In genomic region chr4:140787414-140787813, GRCm38 (mm10) we compare ENCODE assay signal across 15 mouse cellular contexts. TPM values are rescaled to one million over a fixed set of nuclear protein-coding genes. Genes with fewer than 3 reads are reported as not detected.
DNase-seq lines count a peak whose midpoint lies in the region; ATAC-seq and TF ChIP-seq lines count a peak whose summit lies in the region.
"Had no signal": no experiment of that assay in that cellular context is flagged by ENCODE, and none has a peak within 500 bp of the region (broad histone marks: within the 10 kb centered on the region; RNA-seq: fewer than 3 reads in every experiment).

No protein-coding gene starts in this region.

- WGBS in heart, embryonic 15.5 days: 51% methylated on average over 3 of the region's 4 CpGs
- WGBS in liver, adult 2 months: 80% methylated on average over 4 of the region's 4 CpGs
- 53% methylated on average over 4 of the region's 4 CpGs for WGBS in stomach, postnatal 0 days

- no peak overlapping the region for H3K9ac ChIP-seq in heart, embryonic 15.5 days
- no peak overlapping the region for H3K9ac ChIP-seq in liver, adult 2 months (ENCODE audit: low read depth, low read length)
- H3K9ac ChIP-seq in stomach, postnatal 0 days (ENCODE audit: low read length): no peak overlapping the region
- H3K9ac ChIP-seq: forebrain, embryonic 13.5 days; hindbrain, embryonic 15.5 days; neural tube, embryonic 13.5 days had no signal

- H3K4me2 ChIP-seq in heart, embryonic 15.5 days: no peak overlapping the region
- no peak overlapping the region for H3K4me2 ChIP-seq in stomach, postnatal 0 days (replicated peaks; ENCODE audit: low read depth)
- H3K4me2 ChIP-seq: forebrain, embryonic 13.5 days; hindbrain, embryonic 15.5 days; neural tube, embryonic 13.5 days had no signal

- no peaks in the 10 kb centered on the region for H3K36me3 ChIP-seq in heart, embryonic 15.5 days
- H3K36me3 ChIP-seq in liver, adult 2 months (ENCODE audit: control insufficient read depth, insufficient read depth, low read length): no peaks in the 10 kb centered on the region
- H3K36me3 ChIP-seq in stomach, postnatal 0 days (ENCODE audit: control insufficient read depth, insufficient read depth, low read length): no peaks in the 10 kb centered on the region
- H3K36me3 ChIP-seq: hindbrain, embryonic 15.5 days; neural tube, embryonic 13.5 days had no signal

- no peaks in the 10 kb centered on the region for H3K79me2 ChIP-seq in liver, adult 2 months (ENCODE audit: control insufficient read depth, insufficient read depth, low read length)

- no peak overlapping the region for H3K4me3 ChIP-seq in heart, embryonic 15.5 days
- no peak overlapping the region for H3K4me3 ChIP-seq in liver, adult 2 months (ENCODE audit: insufficient read depth, low read depth, low read length)
- H3K4me3 ChIP-seq in stomach, postnatal 0 days (ENCODE audit: low read depth, low read length): no peak overlapping the region
- H3K4me3 ChIP-seq: forebrain, embryonic 13.5 days; hindbrain, embryonic 15.5 days; megakaryocyte, embryonic 14.5 days; neural tube, embryonic 13.5 days had no signal

- H3K27ac ChIP-seq in heart, embryonic 15.5 days: no peak overlapping the region
- H3K27ac ChIP-seq in liver, adult 2 months (replicated peaks; ENCODE audit: insufficient read depth, low read depth, low read length): no peak overlapping the region
- H3K27ac ChIP-seq in stomach, postnatal 0 days (replicated peaks): no peak overlapping the region
- H3K27ac ChIP-seq: forebrain, embryonic 13.5 days; hindbrain, embryonic 15.5 days; neural tube, embryonic 13.5 days had no signal

- no peak for TF ChIP-seq EP300 in stomach, postnatal 0 days (optimal IDR thresholded peaks at IDR 0.05)

- ATAC-seq in heart, embryonic 15.5 days (replicated peaks; ENCODE audit: insufficient number of reproducible peaks, insufficient read depth, low FRiP score, low read depth): 0 out of 2 replicates have a peak, but pooled peaks have one; percentile 14
- peak; percentile 68 for ATAC-seq in megakaryocyte, adult 5-6 weeks (ENCODE audit: poor library complexity, severe bottlenecking)
- ATAC-seq in cerebellum, adult (ENCODE audit: insufficient number of reproducible peaks, low FRiP score, low TSS enrichment): no peak
- no peak for ATAC-seq in stomach, postnatal 0 days (ENCODE audit: low FRiP score, low TSS enrichment)
- ATAC-seq: forebrain, embryonic 13.5 days had no signal

- peaks cover 3% of the 10 kb centered on the region; the same call in 1 of the 2 replicates for H3K27me3 ChIP-seq in heart, embryonic 15.5 days
- no peaks in the 10 kb centered on the region for H3K27me3 ChIP-seq in liver, adult 2 months (ENCODE audit: control insufficient read depth, insufficient read depth, low read length)
- no peaks in the 10 kb centered on the region for H3K27me3 ChIP-seq in stomach, postnatal 0 days (ENCODE audit: control insufficient read depth, insufficient read depth, low read length)
- H3K27me3 ChIP-seq: forebrain, embryonic 13.5 days; hindbrain, embryonic 15.5 days; neural tube, embryonic 13.5 days had no signal

- no peak for TF ChIP-seq CTCF in liver, adult 2 months (IDR thresholded peaks at IDR 0.05; ENCODE audit: low read depth, low read length)
- no peak for TF ChIP-seq CTCF in stomach, postnatal 0 days (IDR thresholded peaks at IDR 0.05; ENCODE audit: low read depth)

- H3K9me3 ChIP-seq in heart, embryonic 15.5 days (replicated peaks): no peaks in the 10 kb centered on the region
- no peaks in the 10 kb centered on the region for H3K9me3 ChIP-seq in stomach, postnatal 0 days (ENCODE audit: control insufficient read depth, low read length)
- H3K9me3 ChIP-seq: forebrain, embryonic 13.5 days; hindbrain, embryonic 15.5 days had no signal

- DNase-seq in retina, postnatal 1 day: peak; percentile 32
- no peak for DNase-seq in retina, embryonic 14.5 days (ENCODE audit: low spot score)
- DNase-seq in liver, adult 2 months (ENCODE audit: extremely low read depth, low read depth, low spot score): peak; percentile 13
- no peak for DNase-seq in stomach, postnatal 0 days (ENCODE audit: low spot score)
- DNase-seq in cerebellum, adult 8-10 months: no peak
- DNase-seq: adrenal gland, postnatal 25 days; layer of hippocampus, postnatal 36 days had no signal

- TF ChIP-seq POLR2A in liver, adult 2 months (IDR thresholded peaks at IDR 0.05; ENCODE audit: extremely low read depth, insufficient read depth, low read length): no peak

- H3K4me1 ChIP-seq in heart, embryonic 15.5 days (replicated peaks): 0 out of 2 replicates have a peak, but pooled peaks cover 3% of the 10 kb centered on the region
- H3K4me1 ChIP-seq in liver, adult 2 months (ENCODE audit: control insufficient read depth, insufficient read depth, low read length): no peaks in the 10 kb centered on the region
- H3K4me1 ChIP-seq in stomach, postnatal 0 days (replicated peaks; ENCODE audit: control insufficient read depth, insufficient read depth): no peaks in the 10 kb centered on the region
- H3K4me1 ChIP-seq: forebrain, embryonic 13.5 days; hindbrain, embryonic 15.5 days; neural tube, embryonic 13.5 days had no signal

RNA-seq across cellular contexts. Expression of gene Padi4, which starts 13.4 kb away (rescaled TPM):
- 1.9 and 2.5 TPM in 2 replicates for polyA plus RNA-seq in heart, embryonic 15.5 days (2015; fragmentation: Nextera tagmentation; extraction: Ambion mirVana)
- total RNA-seq in liver, adult 2 months (2014; rRNA removed): 0.09 TPM in 1 of 2 replicates, not detected in the other
- polyA plus RNA-seq in liver, adult 2 months (2012; rRNA removed): 0.12 and 0.20 TPM in 2 replicates
- total RNA-seq in megakaryocyte, adult 5-6 weeks (2015): 54.2 and 58.1 TPM in 2 replicates
- 60.7 and 63.3 TPM in 2 replicates for total RNA-seq in megakaryocyte, adult 5-6 weeks (2017)
- 0.23 and 0.27 TPM in 2 replicates for polyA plus RNA-seq in stomach, postnatal 0 days (2015; fragmentation: Nextera tagmentation; extraction: Ambion mirVana)
- total RNA-seq: layer of hippocampus, postnatal 36 days had no signal

RNA-seq across cellular contexts. Expression of gene Padi3, which starts 23.0 kb away (rescaled TPM):
- polyA plus RNA-seq in heart, embryonic 15.5 days (2015; fragmentation: Nextera tagmentation; extraction: Ambion mirVana): 0.14 and 0.34 TPM in 2 replicates
- total RNA-seq in liver, adult 2 months (2014; rRNA removed): not detected in 2 replicates
- polyA plus RNA-seq in liver, adult 2 months (2012; rRNA removed): not detected in 2 replicates
- total RNA-seq in megakaryocyte, adult 5-6 weeks (2015): 0.27 and 0.51 TPM in 2 replicates
- total RNA-seq in megakaryocyte, adult 5-6 weeks (2017): 0.26 TPM in 1 of 2 replicates, not detected in the other
- 0.02 TPM in 1 of 2 replicates, not detected in the other for polyA plus RNA-seq in stomach, postnatal 0 days (2015; fragmentation: Nextera tagmentation; extraction: Ambion mirVana)
- total RNA-seq: adrenal gland, postnatal 25 days; layer of hippocampus, postnatal 36 days had no signal
- polyA plus RNA-seq: forebrain, embryonic 13.5 days; hindbrain, embryonic 15.5 days; neural tube, embryonic 13.5 days had no signal

RNA-seq across cellular contexts. Expression of gene Padi6, which starts 45.0 kb away (rescaled TPM):
- 0.30 TPM in 1 of 2 replicates, not detected in the other for polyA plus RNA-seq in heart, embryonic 15.5 days (2015; fragmentation: Nextera tagmentation; extraction: Ambion mirVana)
- total RNA-seq in liver, adult 2 months (2014; rRNA removed): not detected in 2 replicates
- not detected in 2 replicates for polyA plus RNA-seq in liver, adult 2 months (2012; rRNA removed)
- not detected in 2 replicates for total RNA-seq in megakaryocyte, adult 5-6 weeks (2015)
- not detected in 2 replicates for total RNA-seq in megakaryocyte, adult 5-6 weeks (2017)
- polyA plus RNA-seq in stomach, postnatal 0 days (2015; fragmentation: Nextera tagmentation; extraction: Ambion mirVana): not detected in 2 replicates
- total RNA-seq: layer of hippocampus, postnatal 36 days had no signal
- polyA plus RNA-seq: forebrain, embryonic 13.5 days; hindbrain, embryonic 15.5 days; neural tube, embryonic 13.5 days; urinary bladder, adult 2 months had no signal

RNA-seq across cellular contexts. Expression of gene Padi1, which starts 58.2 kb away (rescaled TPM):
- 0.05 and 0.08 TPM in 2 replicates for polyA plus RNA-seq in heart, embryonic 15.5 days (2015; fragmentation: Nextera tagmentation; extraction: Ambion mirVana)
- not detected in 2 replicates for total RNA-seq in liver, adult 2 months (2014; rRNA removed)
- polyA plus RNA-seq in liver, adult 2 months (2012; rRNA removed): not detected in 2 replicates
- total RNA-seq in megakaryocyte, adult 5-6 weeks (2015): not detected in 2 replicates
- not detected in 2 replicates for total RNA-seq in megakaryocyte, adult 5-6 weeks (2017)
- 1.3 and 2.1 TPM in 2 replicates for polyA plus RNA-seq in stomach, postnatal 0 days (2015; fragmentation: Nextera tagmentation; extraction: Ambion mirVana)
- total RNA-seq: adrenal gland, postnatal 25 days; layer of hippocampus, postnatal 36 days had no signal
- polyA plus RNA-seq: forebrain, embryonic 13.5 days had no signal

Comparison
In these comparisons a context has a peak if more than half of its experiments do, and no peak if none do; other contexts are left out.
1. DNase-seq: peak in retina, postnatal 1 day (single experiment) and liver, adult 2 months (single experiment); none in retina, embryonic 14.5 days (single experiment), stomach, postnatal 0 days (single experiment) and cerebellum, adult 8-10 months (single experiment).
2. ATAC-seq: peak in heart, embryonic 15.5 days (single experiment) and megakaryocyte, adult 5-6 weeks (single experiment); none in cerebellum, adult (single experiment) and stomach, postnatal 0 days (single experiment).